Mouse (Mus musculus) heart, adult 8-10 months (tissue): ENCODE results near the gene Fcho1. TPM values are rescaled to one million over a fixed set of nuclear protein-coding genes. Genes with fewer than 3 reads are reported as not detected.

Experiments used
- DNase-seq: peaks from one replicate; pipeline ENCODE4 v3.0.0; 2022; ENCODE audit warnings: low spot score
- total RNA-seq, 4 experiments: library from RNA; stranded (reverse); gene quantifications; 2 replicates each; pipeline ENCODE4 v1.2.4; 2022

Fcho1 gene
- total RNA-seq, 4 experiments from 2014 or later = 0.14 to 1.5 (median 0.68) TPM

DNA sequence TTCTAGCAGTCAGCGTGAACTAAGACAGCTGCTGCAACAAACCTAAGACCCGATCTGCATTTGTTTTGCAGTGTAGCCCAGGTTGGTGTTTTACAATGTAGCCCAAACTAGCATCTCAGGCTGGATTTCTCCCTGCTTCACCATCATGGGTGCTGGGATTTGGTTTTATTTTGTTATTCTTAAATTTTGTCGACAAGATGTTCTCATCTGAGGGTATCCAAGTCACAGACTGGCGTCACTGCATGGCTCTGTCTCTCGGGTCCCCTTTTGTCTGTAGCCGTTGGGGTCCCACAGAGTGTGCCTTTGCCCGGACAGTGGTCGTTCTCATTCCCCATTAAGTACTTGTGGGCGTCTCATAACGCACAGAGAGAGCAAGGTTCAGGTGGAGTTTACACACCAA lies 40.8 kb downstream of the Fcho1 start:
- no peak for DNase-seq

DNA sequence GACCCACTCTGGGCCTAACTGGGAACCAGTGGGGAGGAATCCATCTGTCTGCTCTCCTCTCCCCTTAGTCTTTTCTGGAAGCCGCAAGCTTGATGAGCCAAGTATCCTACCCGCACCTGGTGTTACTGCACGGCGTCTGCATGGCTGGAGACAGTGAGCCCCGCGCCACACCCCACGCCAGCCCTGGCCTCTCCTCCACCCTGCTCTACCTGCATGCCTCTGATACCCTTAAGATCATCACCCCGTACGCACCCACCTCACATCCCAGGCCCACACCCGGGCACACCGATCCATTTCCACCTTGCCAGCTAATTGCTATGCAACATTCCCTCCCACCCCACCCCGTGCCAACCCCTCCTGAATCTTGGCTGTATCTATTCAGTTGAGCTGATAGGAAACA lies 42.7 kb downstream of the Fcho1 start:
- no peak for DNase-seq

DNA sequence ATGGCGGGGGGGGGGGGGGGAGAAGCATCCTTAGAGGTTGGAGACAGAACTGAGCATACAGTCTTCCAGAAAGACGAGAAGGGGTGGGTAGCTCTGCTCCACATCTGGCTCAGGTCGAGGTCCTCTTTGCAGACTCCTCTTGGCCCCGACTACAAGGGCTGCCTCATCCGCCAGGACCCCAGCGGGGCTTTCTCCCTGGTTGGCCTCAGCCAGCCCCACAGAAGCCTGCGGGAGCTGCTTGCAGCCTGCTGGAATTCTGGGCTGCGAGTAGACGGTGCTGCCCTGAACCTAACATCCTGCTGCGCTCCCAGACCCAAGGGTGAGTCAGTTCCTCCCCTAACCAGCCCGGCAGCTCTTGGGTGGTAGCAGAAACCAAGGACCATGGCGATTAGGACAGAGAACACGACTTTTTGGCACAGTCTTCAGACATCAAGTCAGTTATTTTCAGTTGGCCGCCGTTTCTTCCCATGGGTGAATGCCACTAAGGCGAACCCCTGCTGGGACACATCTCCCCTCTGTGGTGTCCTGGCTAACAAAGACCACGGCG lies 44.1 kb downstream of the Fcho1 start:
- DNase-seq = no peak

DNA sequence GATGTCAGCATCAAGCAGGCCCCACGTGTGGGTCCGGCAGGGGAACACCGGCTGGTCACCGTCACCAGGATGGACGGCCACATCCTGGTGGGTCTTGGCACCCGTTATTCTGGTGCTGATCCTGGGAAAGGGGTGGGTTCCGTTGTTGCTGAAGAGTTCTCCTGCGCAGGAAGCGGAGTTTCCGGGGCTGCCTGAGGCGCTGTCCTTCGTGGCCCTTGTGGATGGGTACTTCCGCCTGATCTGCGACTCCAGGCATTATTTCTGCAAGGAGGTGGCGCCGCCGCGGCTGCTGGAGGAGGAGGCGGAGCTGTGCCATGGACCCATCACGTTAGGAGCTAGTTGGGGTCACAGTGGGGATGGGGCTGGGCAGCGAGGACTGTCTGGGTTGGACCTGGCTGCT lies 45.0 kb downstream of the Fcho1 start:
- no peak for DNase-seq

DNA sequence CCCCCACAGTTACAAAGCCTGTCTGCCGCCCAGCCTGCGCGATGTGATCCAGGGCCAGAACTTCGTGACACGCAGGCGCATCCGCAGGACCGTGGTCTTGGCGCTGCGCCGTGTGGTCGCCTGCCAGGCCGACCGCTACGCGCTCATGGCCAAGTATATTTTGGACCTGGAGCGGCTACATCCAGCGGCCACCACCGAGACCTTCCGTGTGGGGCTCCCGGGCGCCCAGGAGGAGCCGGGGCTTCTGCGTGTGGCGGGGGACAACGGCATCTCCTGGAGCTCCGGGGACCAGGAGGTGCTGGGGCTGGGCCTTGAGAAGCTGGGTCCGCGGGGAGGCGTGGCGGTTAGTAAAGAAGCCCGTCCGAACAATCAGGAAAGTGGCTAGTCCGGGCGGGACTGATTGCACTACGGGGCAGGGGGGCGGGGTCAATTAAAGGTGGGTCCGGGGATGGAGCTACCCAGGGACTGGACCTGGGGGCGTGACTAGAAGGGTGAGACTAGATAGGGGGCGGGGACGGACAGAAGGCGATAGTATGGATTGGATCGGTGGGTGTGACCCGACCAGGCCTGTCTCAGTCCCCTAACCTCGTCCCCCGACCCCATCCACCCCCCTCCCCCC lies 45.9 kb downstream of the Fcho1 start:
- DNase-seq = no peak

DNA sequence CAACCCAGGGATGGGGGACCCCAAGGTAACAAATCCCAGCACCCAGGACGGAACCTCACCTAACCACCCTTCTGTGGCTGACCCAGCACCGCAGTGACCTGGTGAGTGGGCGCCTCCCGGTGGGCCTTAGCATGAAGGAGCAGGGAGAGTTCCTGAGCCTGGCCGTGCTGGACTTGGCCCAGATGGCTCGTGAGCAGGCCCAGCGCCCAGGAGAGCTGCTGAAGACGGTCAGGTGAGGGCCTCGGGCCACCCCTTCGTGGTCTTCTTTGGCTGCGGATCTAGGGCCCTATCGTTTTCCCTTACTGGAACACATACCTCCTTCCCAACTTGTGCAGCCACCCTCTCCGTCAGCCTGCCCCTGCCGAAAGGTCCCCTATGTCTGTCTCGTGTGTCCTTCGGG lies 46.4 kb downstream of the Fcho1 start:
- DNase-seq = no peak

DNA sequence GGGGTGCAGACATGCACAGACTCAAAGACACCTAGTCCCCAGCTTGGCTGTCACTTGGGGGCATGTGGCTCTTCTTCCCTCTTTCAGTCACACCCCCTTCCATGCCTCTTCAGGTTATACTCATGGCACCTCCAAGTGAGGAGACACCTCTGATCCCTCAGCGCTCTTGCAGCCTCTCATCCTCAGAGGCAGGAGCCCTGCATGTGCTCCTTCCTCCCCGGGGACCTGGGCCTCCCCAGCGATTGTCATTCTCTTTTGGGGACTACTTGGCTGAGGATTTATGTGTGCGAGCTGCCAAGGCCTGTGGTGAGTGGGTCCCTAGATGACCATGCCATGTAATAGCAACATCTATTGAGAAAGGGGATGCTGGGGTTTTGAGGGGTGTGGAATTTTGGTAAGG lies 47.3 kb downstream of the Fcho1 start:
- no peak for DNase-seq

DNA sequence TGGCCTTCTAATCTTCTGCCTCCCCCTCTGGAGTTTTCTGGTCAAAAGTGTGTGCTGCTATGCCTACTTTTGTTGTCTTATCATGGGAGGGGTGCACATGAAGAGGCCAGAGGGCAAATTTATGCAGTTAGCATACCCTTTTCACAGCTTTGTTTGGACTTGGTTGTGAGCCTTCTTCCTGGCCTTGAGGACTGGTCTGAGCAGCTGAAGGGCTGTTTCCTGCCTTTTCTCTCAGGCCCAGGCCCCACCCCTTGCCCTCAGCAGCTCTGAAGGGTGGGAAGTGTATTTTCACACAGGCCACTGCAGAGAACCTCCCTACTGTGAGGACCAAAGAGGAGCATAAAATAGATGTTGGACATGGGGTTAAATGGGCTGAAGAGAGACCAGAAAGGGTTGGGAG lies 48.0 kb downstream of the Fcho1 start:
- peak; percentile 58 for DNase-seq

DNA sequence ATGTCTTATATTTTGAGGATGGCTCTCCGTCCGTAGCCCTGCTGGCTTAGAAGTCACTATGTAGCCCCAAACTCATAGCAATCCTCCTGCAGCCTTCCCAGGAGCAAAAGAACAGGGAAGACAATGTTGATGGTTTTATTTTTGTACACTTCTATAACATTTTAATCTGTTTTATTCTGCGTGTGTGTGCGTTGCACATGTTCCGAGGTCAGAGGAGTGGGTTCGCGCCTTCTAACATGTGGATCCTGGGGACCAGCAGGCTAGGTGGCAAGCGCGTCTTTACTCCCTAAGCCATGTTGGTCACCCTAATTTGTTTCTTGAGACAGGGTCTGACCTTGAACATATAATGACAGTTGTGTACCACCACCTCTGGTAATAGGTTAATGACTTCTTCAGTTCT lies 48.7 kb downstream of the Fcho1 start:
- DNase-seq = no peak

DNA sequence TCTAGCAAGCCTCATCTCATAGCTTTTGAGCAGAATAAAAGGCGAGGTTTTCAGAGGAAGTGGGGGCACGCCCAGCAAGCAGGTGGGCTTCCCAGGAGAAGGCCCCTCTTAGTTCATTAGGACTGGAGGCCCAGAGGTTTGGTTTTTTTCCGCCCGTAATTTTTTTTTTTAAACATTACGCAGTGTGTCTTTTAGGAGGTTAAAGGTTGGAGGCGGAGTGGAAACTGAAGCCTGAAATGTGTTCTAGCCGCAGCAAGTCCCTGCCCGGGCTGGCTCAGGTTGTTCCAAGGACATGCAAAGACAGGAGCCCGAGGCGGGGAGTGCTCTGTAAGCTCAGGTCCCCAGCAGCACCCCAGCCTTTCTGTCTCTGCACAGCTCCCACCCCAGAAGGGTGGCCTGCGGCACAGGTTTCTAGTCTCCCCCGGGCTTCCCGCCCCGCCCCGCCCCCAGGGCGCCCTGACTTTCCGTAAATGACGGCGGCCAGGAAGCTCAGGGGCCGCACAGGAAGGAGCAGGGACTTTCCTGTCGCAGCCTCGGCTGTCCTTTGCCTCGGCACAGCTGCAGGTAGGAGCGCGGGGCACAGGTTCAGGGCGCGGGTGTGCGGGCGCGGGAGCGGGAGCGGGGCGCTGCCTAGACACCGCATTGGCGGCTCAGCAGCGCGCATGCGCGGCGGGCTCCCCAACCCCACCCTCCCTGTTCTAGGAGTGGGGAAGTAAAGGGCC lies 49.3 kb downstream of the Fcho1 start, which contains the start of gene Jak3:
Jak3 (plus strand) TSS at position 277 of the 722 bp plus-strand sequence.
- DNase-seq = peak; percentile 50

DNA sequence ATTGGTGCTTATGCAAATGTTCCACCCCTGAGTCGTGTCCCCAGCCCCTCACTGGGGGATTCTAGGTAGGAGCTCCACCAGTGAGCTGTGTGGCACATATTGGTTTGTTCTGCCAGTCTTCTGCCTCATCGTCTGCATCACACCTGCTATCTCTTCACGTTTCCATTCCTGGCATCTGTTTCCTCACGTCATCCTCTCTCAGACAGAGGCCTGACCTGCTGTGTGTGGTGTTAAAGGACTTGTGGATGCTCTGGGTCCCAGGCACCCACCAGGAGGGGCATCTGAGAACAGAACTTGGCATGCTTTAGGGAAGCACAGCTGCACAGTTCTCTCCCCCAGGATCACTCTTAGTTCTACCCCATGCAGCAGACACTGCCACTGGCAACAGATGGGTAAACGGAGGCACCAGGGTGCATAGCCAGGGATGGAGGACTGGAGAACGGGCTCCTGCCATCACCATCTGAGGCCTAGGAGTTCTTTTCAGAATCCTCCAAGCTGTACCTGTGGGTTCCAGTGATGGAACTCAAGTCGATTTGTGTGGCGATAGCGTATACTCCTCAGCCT lies 50.0 kb downstream of the Fcho1 start:
- no peak for DNase-seq

DNA sequence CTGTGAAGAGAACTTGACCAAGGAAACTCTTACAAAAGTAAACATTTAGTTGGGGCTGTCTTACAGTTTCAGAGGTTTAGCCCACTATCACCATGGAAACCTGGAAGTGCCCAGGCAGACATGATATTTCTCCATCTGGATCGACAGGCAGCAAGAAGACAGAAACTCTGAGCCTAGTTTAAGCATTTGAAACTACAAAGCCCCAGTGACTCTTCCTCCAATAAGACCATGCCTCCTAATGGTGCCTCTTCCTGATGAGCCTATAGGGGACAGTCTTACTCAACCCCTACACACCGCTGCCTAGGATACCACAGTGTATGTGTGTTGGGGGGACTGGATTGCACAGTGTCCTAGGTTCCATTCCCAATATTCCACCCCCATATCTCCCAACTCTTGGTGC lies 51.4 kb downstream of the Fcho1 start:
- no peak for DNase-seq

DNA sequence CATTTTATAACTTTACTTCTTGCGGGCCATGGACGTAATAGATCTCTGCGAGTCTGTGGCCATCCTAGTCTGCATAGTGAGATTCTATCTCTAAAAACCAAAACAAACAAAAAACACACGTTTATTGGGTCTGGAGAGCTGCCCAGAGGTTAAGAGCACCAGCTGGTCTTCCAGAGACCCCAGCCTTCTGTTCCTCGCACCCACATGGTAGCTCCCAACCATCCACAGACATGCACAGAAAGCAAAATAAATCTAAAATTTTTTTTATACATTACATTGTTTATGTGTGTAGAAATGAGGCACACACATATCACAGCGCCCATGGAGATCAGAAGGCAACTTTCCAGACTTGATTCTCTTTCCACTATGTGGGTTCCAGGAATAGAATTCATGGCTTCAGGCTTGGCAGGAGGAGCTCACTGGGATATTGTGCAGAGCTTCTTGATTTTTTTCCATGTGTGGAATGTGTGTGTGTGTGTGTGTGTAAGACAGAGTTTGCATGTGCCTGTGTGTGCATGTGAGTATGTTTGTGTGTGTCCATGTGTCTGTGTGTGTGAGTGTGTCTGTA lies 53.3 kb downstream of the Fcho1 start:
- DNase-seq = no peak

DNA sequence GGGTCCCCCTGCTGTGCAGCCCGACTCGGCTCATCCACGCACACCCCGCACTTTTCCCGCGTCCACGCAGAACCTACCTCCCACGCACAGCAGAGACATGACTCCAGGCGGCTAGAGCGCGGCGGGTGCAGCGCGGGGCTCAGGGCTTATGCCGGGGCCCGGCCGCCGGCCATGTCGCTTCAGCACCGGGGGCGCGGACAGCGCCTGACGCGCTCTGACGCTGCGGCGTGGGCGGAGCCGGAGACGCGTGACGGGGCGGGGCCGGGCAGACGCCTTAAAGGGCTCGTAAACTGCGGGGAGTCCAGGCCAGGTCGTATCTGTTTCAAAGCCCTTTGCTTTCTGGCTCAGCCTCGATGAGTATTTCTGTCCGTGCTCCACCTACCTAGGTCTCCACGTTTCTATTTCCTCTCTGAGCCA lies 54.0 kb downstream of the Fcho1 start, which contains the start of gene Unc13a:
Unc13a (minus strand) TSS at position 209 of the 417 bp plus-strand sequence.
- DNase-seq = peak; percentile 80

DNA sequence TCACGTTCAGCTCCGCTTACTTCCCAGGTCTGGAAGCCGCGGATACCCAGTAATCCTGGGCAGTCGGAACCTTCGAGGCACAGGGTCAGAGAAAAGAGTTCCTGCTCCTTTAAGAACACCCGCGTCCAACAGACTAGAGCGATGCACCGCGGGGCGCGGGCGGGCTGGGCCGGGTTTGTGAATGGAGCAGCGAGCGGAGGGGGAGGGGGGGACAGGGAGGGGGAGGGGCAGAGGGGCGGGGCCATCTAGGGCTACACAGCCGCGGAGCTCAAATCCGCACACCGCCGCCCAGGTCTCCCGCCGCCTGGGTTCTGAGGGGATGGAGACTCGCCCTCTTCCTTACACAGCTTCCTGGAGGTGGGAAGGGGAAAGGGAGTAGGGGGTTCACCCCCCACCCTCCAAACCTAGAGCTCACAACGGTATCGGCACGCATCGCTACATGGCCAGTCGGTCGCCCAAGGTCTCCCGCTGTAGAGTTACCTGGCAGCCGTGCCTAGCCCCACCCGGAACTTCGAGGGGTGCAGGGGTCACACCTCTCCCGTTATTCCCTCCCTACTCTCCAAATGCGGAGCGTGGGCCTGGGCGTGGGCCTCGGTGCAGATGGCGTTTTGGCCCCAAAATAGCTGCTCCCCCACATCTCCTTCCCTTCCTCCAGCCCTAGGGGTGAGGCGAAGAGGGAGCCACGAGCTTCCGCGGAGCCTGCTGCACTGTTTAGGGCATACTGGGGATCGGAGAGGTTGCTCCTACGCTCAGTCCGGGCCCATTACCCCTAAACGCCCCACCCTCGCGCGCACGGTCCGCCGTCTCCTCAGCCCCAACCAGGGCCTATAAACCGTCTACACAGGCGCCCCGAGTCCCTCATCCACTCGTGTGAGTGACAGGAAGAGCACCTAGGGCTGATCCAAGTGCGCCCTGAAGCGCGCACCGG lies 54.6 kb downstream of the Fcho1 start:
- no peak for DNase-seq

DNA sequence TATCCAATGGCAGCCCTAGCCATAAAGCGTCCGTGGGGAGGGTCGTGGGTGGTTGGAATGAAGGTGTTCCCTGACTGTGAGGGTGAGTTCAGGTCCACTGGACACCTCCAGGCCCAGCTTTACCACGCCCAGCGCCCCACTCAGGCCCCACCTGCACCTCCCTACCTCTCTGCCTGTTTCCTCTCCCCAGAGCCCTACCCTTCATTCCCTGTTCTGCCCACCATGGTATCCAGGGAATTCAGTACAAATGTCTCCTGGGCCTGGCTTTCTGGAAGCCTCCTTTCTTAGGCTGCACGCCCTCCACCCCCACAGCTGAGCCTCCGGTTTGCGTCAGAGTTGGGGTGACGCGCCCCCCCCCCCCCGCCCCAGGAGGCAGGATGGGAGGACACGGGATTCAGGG lies 55.3 kb downstream of the Fcho1 start:
- no peak for DNase-seq

DNA sequence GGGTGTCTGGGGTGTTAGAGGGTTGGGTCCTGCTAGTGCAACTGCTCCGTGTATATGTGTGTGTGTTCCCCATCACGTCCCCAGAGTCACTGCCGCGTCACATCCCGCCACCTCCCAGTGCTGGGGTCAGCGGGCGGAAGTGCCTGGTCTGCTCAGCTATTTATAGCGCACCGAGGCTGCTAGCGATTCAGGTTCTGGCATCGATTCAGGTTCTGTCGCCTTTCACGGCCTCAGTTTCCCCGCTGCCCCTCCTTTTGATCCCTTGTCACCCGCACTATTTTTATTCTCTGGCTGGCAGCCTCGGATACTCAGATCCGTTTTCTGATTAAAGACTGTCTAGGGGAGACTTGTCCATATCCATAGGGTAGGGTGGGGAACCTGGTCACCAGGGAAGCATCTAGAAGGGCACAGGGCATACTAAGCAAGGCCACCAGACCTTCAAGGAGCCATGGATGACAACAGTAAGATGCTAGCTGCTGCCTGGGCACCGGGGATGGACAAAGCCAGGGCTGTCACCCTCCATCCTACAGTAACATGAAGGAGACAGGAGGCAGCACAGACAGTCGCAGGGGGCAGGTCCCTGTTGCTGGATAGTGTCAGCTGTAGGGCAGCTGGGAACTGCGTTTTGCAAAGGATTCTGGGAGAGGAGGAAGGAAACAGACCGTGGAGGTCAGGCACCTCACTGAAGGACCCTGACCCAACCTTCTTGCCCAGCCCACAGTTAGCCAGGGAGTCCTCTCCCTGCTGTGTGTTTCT lies 57.1 kb downstream of the Fcho1 start:
- DNase-seq = no peak

DNA sequence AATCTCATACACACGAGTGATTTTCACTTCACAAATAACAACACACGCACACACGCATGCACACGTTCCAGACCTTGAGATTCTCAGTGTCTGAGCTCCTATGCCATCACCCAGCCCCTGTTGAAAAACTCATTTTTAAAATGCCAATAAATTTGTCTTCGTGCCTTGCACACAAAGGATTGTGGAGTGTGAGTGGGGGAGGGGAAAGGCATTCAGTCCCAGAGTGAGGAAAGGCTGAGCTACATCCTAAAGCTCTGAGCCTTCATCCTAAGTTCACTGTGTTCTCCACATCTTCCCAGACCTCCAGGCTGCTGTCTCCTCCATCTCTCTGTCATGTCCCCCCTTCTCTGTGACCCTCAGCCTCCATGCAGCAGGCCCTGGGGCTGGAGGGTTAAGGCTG lies 58.3 kb downstream of the Fcho1 start:
- DNase-seq = no peak

DNA sequence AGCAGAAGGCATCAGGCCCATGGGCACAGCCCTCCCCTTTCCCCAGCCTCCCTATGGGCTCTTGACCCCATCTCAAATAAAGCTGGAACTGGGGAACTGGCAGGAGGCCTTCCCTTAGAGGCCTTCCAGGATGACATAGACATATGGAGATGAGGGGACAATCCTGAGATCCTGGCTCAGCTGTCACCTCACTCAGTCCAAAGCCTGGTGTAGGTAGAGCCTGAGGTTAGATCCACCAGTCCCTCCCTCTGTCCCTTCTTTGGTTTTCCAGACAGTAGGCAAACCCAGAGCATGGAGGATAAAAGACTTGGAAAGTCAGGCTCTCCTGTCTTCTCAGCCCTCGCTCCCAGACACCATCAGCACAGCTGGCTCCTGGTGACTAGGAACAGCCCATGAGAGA lies 58.7 kb downstream of the Fcho1 start:
- DNase-seq = no peak

DNA sequence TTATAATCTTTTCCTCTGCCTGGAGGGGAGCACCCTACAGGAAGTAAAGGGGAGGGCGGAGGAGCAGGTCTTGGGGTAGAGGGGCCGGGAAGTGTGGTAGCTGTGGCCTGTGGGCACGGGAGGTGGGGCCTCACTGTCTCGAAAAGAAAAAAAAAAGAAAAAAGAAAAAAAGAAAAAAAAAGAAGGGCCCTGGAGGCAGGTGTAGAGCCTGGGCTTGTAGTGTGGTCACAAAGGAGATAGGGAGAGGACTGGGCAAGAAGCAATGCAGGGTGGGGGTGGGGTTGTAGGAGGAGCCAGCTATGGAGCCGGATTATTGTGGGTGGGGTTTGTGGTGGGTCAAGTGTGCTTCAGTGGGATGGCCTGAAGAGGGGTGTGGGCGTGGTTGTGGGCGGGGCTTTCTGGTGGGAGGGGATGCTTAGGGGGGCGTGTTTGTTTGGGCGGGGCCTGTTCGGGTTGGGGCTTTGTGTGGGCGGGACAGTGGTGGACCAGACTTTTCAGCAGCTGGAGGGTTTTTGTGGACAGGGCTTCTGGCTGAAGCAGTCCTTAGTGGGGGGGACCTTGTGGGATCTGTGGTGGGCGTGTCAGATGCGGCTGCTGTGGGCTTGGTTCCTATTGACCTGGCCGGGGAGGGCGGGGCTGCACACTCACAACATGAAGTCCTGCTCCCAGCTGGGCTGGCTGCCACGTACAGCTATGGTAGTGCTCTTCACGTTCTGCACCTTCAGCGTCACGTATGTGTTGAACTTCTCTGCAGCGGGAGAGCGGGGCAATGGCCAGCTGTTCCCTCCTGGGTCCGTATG lies 60.0 kb downstream of the Fcho1 start:
- no peak for DNase-seq
